Mouse (Mus musculus) megakaryocyte-erythroid progenitor cell, adult 5 weeks (primary cell): ENCODE measurements around the gene Nxph2. TPM values are rescaled to one million over a fixed set of nuclear protein-coding genes. Genes with fewer than 3 reads are reported as not detected.

ENCODE experiments used
- polyA plus RNA-seq: library from polyadenylated mRNA; stranded (reverse); fragments of >175 nt; gene quantifications from 2 replicates; pipeline ENCODE4 v1.2.3, GENCODE M21; 2012

The Nxph2 gene
- not detected in 2 replicates for polyA plus RNA-seq

DNA sequence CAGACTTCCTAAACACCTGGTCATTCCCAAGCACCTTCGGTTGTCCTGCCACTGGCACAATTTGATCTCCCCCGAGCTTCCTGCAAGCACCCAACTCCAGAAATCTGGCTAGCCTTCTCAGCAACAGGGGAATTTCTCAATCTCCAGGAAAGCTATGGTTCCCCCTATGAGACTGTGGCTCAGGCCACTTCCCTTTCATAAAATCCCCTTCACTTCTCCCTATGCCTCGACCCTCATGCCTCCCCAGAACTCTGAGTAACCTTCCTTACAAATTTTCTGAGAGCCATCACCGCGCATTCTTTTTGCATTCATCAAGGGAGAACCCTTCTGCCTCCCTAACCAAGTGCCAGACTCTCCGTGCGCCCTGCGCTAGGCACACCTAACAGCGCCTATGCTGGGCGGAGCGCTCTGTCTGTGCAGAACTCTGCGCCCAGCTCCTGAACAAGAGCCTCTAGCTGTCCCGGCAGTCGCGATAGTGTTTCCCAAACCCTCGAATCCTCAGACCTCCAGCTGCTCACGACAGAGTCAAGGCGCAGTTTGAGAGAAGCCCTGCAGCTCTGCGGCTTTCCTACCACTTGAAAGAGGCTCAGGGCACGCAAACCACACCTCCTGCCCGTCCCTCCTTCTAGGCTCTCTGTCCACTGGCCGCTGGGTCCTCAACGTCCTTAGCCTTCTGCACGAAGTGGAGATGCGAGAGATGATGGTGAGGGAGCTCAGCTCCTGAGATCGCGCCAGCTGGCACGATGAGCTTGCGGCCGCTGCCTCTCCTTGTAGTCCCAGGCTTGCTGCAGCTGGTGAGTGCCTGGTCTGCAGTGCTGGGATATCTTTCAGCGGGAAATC is at the start of gene Nxph2:
TSS of gene Nxph2 (plus strand) at position 501 of the 840 bp plus-strand sequence.

Other genes with a start within 250 kb of the Nxph2 start
- 0.54 and 0.76 TPM in 2 replicates for gene Mastl, start 165.2 kb upstream of the Nxph2 start, polyA plus RNA-seq
- 2.3 and 2.8 TPM in 2 replicates for gene Yme1l1, start 164.9 kb upstream of the Nxph2 start, polyA plus RNA-seq
- gene 4931423N10Rik, start 113.8 kb upstream of the Nxph2 start, polyA plus RNA-seq = not detected in 2 replicates